Mouse (Mus musculus) adrenal gland, postnatal 36 days (tissue): Measurements from ENCODE around the gene 9430038I01Rik. TPM values are rescaled to one million over a fixed set of nuclear protein-coding genes. Genes with fewer than 3 reads are reported as not detected.
"Not testable (repeated sequence)": the region's sequence is repeated elsewhere in the genome, so short reads cannot be mapped to it uniquely, and the experiment has no call there.

ENCODE experiments used
- DNase-seq, 2 experiments: peaks; one replicate each; pipeline ENCODE4 v3.0.0; 2021; ENCODE audit warnings: mixed read lengths in 1 of 2
- long read RNA-seq, 2 experiments: library from polyadenylated mRNA; stranded (forward); transcript quantifications; one replicate each; pipeline ENCODE4 v2.0.0; 2021; ENCODE audit warnings: borderline sequencing depth in 2 of 2
- total RNA-seq, 2 experiments: library from RNA; stranded (reverse); gene quantifications; 2 replicates each; pipeline ENCODE4 v1.2.3; 2021

9430038I01Rik gene
- 10 to 100 TPM in 1 of 2 experiments, 1 to 10 TPM in 1; 9.9 to 13.3 TPM for total RNA-seq
- long read RNA-seq, experiment 1, transcript 9430038I01Rik-201 (4 exons, 1,126 nt) = major isoform, 18 of 25 reads
- long read RNA-seq, experiment 1, partial matches to known transcripts = 2 of 25 reads
- long read RNA-seq, experiment 1, other reads (novel, unspliced or antisense) = 0 of 25 reads
- long read RNA-seq, experiment 2, partial matches to known transcripts = 1 of 6 reads
- long read RNA-seq, experiment 2, other reads (novel, unspliced or antisense) = 2 of 6 reads

GRCm38 (mm10) chr7:137410337-137411197 is at the start of gene 9430038I01Rik:
9430038I01Rik (minus strand) TSS chr7:137410762.
- peak; percentile 99 to 100 for DNase-seq

- DNase-seq = no peak
Observed at GRCm38 (mm10) chr7:137445321-137445720, 34.8 kb upstream of the 9430038I01Rik start.

- DNase-seq = no peak
Observed at GRCm38 (mm10) chr7:137442951-137443350, 32.4 kb upstream of the 9430038I01Rik start.

DNA sequence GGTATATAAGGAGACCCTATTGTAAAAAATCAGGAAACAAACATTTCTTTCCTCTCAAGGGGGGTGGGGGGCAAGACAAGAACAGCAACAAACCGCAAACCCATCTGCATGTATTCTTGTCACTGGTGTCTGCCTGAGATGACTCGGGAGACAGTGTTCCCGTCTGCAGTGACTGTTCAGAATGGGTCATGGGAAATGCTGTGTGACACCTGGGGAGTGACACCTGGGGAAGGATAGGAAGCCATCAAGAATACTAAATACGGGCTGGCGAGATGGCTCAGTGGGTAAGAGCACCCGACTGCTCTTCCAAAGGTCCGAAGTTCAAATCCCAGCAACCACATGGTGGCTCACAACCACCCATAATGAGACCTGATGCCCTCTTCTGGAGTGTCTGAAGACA is 28.4 kb upstream of the 9430038I01Rik start:
- DNase-seq = not testable (repeated sequence)

GRCm38 (mm10) chr7:137438179-137438550 is 27.6 kb upstream of the 9430038I01Rik start:
- DNase-seq = no peak

DNA sequence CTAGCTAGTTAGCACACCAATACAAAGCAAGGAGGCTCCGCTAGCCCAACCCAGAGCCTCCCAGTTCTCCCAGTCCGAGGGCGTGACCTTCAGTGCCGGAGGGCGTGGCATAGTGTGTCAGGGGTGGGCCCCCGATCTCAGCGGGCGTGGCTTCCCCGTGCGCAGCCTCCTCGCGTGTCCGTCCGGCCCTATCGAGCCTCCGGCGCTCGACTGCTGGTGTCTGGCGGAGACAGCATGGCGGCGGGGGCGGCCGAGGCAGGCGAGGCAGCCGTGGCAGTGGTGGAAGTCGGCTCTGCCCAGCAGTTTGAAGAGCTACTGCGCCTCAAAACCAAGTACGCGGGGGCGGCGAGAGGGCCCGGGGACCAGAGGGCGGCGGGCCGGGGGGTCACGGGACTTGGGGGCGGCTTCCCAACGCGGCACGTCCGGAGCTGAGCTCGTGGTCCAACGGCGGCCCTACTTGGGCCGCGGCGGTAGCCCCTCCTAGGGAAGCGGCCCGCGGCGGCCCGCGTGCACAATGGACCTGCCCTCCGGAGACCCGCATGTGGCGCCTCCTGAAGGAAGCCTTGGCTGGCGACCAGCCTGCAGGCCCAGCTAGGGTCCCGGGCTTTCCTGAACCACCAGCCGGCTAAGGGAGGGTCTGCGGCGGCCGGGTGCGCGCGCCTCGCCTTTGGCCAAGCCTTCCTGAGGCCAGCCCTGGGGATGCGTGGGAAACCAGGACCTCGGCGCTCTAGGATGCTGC is 27.0 kb upstream of the 9430038I01Rik start, which contains the start of gene Glrx3:
Gene Glrx3, plus strand, starts transcription at position 175 of the 739 bp plus-strand sequence.
- DNase-seq = peak; percentile 98

DNA sequence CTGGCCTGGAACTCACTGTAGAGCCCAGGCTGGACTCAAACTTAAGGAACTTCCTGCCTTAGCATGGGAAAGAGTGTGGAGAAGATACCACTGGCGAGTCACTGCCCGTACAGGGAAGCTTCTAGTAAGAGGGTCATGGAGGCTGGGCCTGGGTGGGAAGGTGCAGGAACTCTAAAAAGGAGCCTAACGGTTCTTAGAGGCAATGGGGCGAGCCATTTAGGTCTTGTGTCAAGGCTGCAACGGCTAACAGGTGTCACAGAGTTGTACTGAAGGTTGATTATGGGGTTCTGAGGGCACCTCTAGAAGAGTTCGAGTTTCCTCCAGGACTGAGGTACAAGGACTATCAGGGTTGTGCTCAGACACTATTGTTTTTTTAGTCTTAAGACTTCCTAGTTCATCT is 26.3 kb upstream of the 9430038I01Rik start:
- DNase-seq = no peak

DNA sequence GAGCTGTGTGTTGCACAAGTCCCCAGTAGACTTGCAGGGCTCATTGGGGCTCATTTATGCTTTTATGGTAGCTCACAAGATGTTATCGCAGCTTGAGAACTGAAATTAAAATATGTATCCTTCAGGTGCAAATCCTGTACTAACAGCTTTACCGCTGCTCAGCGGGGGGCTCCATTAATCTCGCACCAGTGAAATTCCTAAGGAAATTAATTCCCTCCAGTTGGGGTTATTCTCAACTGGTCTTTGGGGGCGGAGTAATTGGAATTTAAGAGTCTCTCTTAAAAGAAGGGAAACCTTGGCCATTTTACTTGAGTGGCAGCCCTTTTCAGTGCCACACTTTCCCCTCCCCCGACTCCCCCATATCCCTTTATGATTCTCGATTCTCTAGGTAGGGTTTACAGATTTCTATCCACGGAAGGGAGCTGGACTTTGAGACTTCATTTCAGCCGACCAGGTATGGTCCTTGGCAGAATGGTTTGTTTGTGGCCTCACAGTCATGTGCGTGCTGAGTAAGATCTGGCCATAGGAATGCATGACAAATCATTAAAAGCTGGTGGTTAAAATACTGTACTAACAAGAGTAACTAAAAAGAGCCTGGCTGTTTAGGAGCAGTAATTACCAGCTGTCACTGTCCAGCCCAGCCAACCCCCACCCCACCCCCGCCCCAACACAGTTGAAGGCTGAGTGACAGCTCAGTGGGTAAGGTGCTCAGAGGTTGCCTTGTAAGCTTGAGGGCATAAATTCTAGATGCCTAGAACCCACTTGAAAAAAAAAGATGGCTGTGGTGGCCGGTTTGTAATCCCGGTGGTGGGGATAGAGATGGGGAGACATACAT is 21.4 kb upstream of the 9430038I01Rik start:
- DNase-seq = no peak

DNA sequence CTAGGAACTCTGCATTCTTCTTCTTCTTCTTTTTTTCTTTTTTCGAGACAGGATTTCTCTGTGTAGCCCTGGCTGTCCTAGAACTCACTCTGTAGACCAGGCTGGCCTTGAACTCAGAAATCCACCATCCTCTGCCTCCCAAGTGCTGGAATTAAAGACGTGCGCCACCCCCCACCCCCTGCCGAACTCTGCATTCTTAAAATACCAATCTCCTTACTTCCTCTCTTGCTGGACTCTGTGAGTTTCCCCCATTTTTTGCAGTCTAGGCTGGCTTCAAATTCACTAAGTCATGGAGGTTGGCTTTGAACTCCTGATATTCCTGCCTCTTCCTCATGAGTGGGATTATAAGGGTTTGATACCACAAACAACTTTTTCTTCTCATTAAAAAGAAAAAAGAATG is 16.1 kb upstream of the 9430038I01Rik start:
- DNase-seq = no peak

GRCm38 (mm10) chr7:137421236-137421635 is 10.7 kb upstream of the 9430038I01Rik start:
- no peak for DNase-seq

GRCm38 (mm10) chr7:137420550-137420949 is 10.0 kb upstream of the 9430038I01Rik start:
- DNase-seq = no peak

DNA sequence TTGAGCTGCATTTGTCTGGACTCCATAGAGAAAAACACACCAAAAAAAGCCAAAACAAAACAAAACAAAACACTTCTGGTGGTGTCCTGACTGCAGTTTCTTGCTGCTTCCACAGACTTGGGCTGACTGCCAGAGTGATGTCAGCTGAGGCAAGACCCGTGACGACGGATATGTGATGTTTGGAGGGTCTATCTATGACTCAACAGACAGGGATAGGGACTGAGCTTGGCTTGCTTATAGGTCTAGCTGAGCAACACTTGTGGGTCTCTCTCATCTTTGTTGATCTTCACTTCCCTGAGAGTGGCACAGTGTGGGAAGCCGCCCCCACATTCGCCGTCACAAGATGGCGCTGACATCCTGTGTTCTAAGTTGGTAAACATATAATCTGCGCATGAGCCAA is 4.1 kb upstream of the 9430038I01Rik start:
- DNase-seq = no peak

DNA sequence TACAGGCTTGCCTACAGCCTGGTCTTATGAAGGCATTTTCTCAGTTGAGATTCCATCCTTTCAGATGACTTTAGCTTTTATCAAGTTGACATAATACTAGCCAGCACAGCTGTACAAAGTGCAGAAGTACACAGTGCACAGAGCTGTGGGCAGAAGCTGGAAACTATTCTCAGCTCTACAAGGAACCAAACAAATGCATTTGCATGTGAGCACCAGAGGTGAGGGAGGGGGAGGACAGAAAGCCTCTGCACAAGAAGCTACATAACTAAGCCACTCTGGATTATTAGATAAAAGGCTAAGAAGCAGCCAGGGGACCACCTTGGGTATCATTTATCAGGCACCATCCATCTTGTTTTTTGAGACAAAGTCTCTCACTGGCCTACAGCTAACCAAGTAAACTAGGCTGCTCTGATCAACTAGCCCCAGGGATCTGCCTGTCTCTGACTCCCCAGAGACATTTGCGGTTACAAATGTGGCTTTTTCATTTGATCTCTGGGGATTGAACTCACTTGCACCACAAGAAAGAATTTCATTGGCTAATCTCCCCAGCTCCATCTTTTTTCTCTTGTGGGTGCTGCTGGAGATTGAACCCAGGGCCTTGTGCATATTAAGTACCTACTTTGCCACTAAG is 3.0 kb downstream of the 9430038I01Rik start:
- DNase-seq = no peak

DNA sequence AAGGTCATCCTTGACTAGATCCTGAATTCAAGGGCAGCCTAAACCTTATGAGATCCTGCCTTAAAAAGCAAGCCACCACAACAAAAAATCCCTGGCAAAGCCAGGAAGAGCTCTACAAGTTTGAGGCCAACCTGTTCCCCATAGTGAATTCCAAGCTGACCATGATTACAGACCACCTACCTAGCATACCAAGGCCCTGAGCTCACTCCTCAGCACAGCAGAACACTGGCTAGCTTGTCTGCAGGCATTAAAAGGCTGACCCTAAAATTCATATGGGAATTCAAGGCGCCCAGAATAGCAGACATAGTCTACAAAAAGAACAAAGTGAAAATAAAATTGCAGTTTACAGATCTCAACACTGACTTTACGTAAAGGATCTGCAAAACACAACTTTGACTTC is 6.4 kb downstream of the 9430038I01Rik start:
- no peak for DNase-seq

- DNase-seq = no peak
Observed at GRCm38 (mm10) chr7:137398973-137399372, 11.6 kb downstream of the 9430038I01Rik start.

- peak; percentile 52 to 83 for DNase-seq
Observed at GRCm38 (mm10) chr7:137397361-137397910, 13.1 kb downstream of the 9430038I01Rik start.

DNA sequence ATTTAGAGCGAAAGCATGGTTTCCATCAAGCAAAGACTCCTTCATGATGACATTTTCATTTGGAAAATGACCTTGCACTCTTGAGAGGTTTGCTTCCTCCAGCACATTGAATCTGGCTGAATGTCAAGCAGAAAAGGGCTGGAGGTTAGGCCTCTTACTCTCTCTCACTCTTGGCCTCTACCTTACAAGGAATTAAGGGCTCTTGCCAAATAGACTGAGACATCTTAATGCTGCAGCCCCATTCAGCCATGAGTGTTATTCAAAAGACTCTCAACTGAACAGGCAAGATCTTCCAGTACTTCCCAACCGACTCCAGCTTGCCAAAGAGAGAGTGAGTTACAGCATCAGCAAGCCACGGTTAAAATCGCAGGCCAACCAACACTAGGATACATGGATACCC is 15.1 kb downstream of the 9430038I01Rik start:
- DNase-seq = peak in 1 of 2 experiments; percentile 3

- DNase-seq = no peak
Observed at GRCm38 (mm10) chr7:137387863-137388262, 22.7 kb downstream of the 9430038I01Rik start.

DNA sequence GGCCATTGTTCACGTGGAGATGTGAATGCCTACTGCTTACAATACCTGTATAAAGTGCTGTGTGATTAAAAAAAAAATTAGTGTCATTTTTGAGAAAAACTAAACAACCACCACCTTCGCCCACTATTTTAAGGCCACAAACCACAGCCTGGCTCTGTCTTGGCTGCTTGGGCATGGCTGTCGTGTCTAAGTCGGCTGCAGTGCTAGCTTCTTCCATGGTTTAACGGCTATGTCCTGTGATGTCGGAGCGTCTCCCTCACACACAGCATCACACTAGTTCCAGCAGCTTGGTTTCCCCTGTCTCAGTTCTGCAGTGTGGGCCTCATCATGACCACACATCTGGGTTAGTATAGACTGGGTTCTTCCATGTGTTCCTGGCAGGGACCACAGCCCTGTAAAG is 35.6 kb downstream of the 9430038I01Rik start:
- DNase-seq = no peak

DNA sequence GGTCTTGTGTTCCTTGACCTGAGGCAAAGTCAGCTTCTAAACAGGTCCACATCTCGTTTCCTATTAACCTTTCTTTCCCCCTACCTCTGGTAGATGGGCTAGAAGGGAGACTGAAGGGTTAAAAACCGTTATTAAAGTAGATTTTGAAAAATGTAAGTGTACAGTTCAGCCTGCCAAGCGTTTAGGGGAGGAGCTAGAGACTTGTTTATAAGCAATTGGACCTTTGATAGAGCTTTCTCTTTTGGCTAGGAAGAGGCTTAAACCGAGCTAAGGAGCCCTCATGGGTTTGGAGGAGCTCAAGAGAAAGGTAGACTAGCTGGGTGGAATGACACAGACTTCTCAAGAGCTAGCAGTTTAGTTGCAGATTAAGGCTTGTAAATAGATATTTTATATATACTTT is 38.8 kb downstream of the 9430038I01Rik start:
- DNase-seq = no peak

GRCm38 (mm10) chr7:137370175-137370574 is 40.4 kb downstream of the 9430038I01Rik start:
- DNase-seq = no peak
